Mouse (Mus musculus) stomach, embryonic 15.5 days (tissue): Measurements from ENCODE around the gene Syde2. TPM values are rescaled to one million over a fixed set of nuclear protein-coding genes. Genes with fewer than 3 reads are reported as not detected.

Experiments used
- ATAC-seq: fragments of 200-750 bp; cut with Nextera tagmentation; 2 replicates; pipeline ENCODE4 v1.8.0; 2017; ENCODE audit warnings: low read depth, moderate number of reproducible peaks, moderate TSS enrichment; ENCODE audit not compliant: insufficient read depth, low FRiP score
- H3K27ac ChIP-seq: fragments of 300-500 bp; sonication (generic); 2 replicates; pipeline ENCODE4 v1.5.1; 2015; ENCODE audit warnings: mild to moderate bottlenecking, inconsistent platforms
- H3K27me3 ChIP-seq: fragments of 300-500 bp; sonication (generic); replicated peaks from 2 replicates; pipeline ENCODE4 v1.6.1; 2015; ENCODE audit warnings: inconsistent platforms
- H3K36me3 ChIP-seq: fragments of 300-500 bp; sonication (generic); 2 replicates; pipeline ENCODE4 v1.6.1; 2015; ENCODE audit warnings: inconsistent platforms
- H3K4me1 ChIP-seq: fragments of 300-500 bp; sonication (generic); 2 replicates; pipeline ENCODE4 v1.6.1; 2015; ENCODE audit warnings: inconsistent platforms
- H3K4me2 ChIP-seq: fragments of 300-500 bp; sonication (generic); 2 replicates; pipeline ENCODE4 v1.6.1; 2015; ENCODE audit warnings: mild to moderate bottlenecking, inconsistent platforms
- H3K4me3 ChIP-seq: fragments of 300-500 bp; sonication (generic); replicated peaks from 2 replicates; pipeline ENCODE4 v1.5.1; 2015; ENCODE audit warnings: inconsistent platforms
- H3K9ac ChIP-seq: fragments of 300-500 bp; sonication (generic); 2 replicates; pipeline ENCODE4 v1.6.1; 2015; ENCODE audit warnings: inconsistent platforms
- H3K9me3 ChIP-seq: fragments of 300-500 bp; sonication (generic); 2 replicates; pipeline ENCODE4 v1.6.1; 2016; ENCODE audit warnings: inconsistent platforms
- WGBS: fragments of 180-500 bp; shearing (Covaris S2); methylation state at CpG from one replicate; pipeline ENCODE4 v1.1.7; 2015; 5-methylcytosine and 5-hydroxymethylcytosine counted together
- polyA plus RNA-seq: library from polyadenylated mRNA; unstranded; fragments of >200 nt; fragmentation: Nextera tagmentation; extraction: Ambion mirVana; gene quantifications from 2 replicates; pipeline ENCODE4 v1.2.1, GENCODE M21; 2015

The Syde2 gene
- 2.0 and 2.1 TPM in 2 replicates for polyA plus RNA-seq

GRCm38 (mm10) chr3:145987268-145987969, at the start of gene Syde2:
Gene Syde2 (plus strand): TSS chr3:145987870.
- peak; percentile 82 for ATAC-seq
- Histone ChIP-seq H3K9ac (peak within 1 kb of the TSS; percentile 71), H3K4me1 (peaks cover 10% of the 10 kb centered on the region; the same call in 1 of the 2 replicates), H3K4me2 (peak within 1 kb of the TSS; percentile 79), H3K9me3 (no peaks in the 10 kb centered on the region), H3K27ac (peak within 1 kb of the TSS; percentile 96), H3K27me3 (no peaks in the 10 kb centered on the region), H3K36me3 (no peaks in the 10 kb centered on the region), H3K4me3 (peak within 1 kb of the TSS; percentile 66)
- 1% methylated on average over 65 of the region's 65 CpGs for WGBS

GRCm38 (mm10) chr3:145938405-145939349, 49.0 kb upstream of the Syde2 start:
- H3K4me3 ChIP-seq: peak overlapping the region; percentile 99
- H3K4me2 ChIP-seq: peak overlapping the region; percentile 80
- ATAC-seq: no peak
- WGBS: 18% methylated on average over 50 of the region's 50 CpGs
- H3K27ac ChIP-seq: peak overlapping the region; percentile 84
- peaks cover 19% of the 10 kb centered on the region for H3K4me1 ChIP-seq
- H3K27me3 ChIP-seq: no peaks in the 10 kb centered on the region
- H3K9ac ChIP-seq: peak overlapping the region; percentile 95
- peaks cover 11% of the 10 kb centered on the region; the same call in 1 of the 2 replicates for H3K36me3 ChIP-seq
- no peaks in the 10 kb centered on the region for H3K9me3 ChIP-seq

GRCm38 (mm10) chr3:145939402-145939801, 48.3 kb upstream of the Syde2 start:
- H3K36me3 ChIP-seq: peaks cover 14% of the 10 kb centered on the region
- H3K4me3 ChIP-seq: peak overlapping the region; percentile 99
- peaks cover 19% of the 10 kb centered on the region for H3K4me1 ChIP-seq
- H3K4me2 ChIP-seq: peak overlapping the region; percentile 80
- WGBS: 81% methylated on average over 12 of the region's 12 CpGs
- no peak for ATAC-seq
- H3K27ac ChIP-seq: no peak overlapping the region
- no peaks in the 10 kb centered on the region for H3K9me3 ChIP-seq
- H3K9ac ChIP-seq: no peak overlapping the region
- H3K27me3 ChIP-seq: no peaks in the 10 kb centered on the region

GRCm38 (mm10) chr3:145939971-145940370, 47.7 kb upstream of the Syde2 start:
- H3K27ac ChIP-seq: no peak overlapping the region
- H3K9ac ChIP-seq: no peak overlapping the region
- no peaks in the 10 kb centered on the region for H3K27me3 ChIP-seq
- peaks cover 19% of the 10 kb centered on the region for H3K36me3 ChIP-seq
- H3K4me3 ChIP-seq: peak overlapping the region; percentile 99; the same call in 1 of the 2 replicates
- no peak overlapping the region for H3K4me2 ChIP-seq
- H3K9me3 ChIP-seq: no peaks in the 10 kb centered on the region
- peaks cover 19% of the 10 kb centered on the region for H3K4me1 ChIP-seq
- no peak for ATAC-seq
- 70% methylated on average over 4 of the region's 4 CpGs for WGBS

- Histone ChIP-seq H3K36me3 (peaks cover 19% of the 10 kb centered on the region), H3K9ac (no peak overlapping the region)
- WGBS: 14% methylated on average over 3 of the region's 3 CpGs
Measured at GRCm38 (mm10) chr3:145941971-145942370, 45.7 kb upstream of the Syde2 start.

GRCm38 (mm10) chr3:145944348-145944747, 43.3 kb upstream of the Syde2 start:
- no peak for ATAC-seq
- no peak overlapping the region for H3K4me2 ChIP-seq
- no peak overlapping the region for H3K9ac ChIP-seq
- H3K4me1 ChIP-seq: peaks cover 12% of the 10 kb centered on the region
- H3K27me3 ChIP-seq: no peaks in the 10 kb centered on the region
- peaks cover 16% of the 10 kb centered on the region for H3K36me3 ChIP-seq
- WGBS: 75% methylated on average over 7 of the region's 7 CpGs
- H3K9me3 ChIP-seq: no peaks in the 10 kb centered on the region
- no peak overlapping the region for H3K4me3 ChIP-seq
- H3K27ac ChIP-seq: no peak overlapping the region

More at GRCm38 (mm10) chr3:145941971-145942370, 45.7 kb upstream of the Syde2 start:
- no peak overlapping the region for H3K27ac ChIP-seq
- H3K4me3 ChIP-seq: no peak overlapping the region
- H3K27me3 ChIP-seq: no peaks in the 10 kb centered on the region
- peaks cover 19% of the 10 kb centered on the region for H3K4me1 ChIP-seq
- no peak for ATAC-seq
- no peak overlapping the region for H3K4me2 ChIP-seq
- no peaks in the 10 kb centered on the region for H3K9me3 ChIP-seq

GRCm38 (mm10) chr3:145945904-145946303, 41.8 kb upstream of the Syde2 start:
- H3K9ac ChIP-seq: no peak overlapping the region
- H3K36me3 ChIP-seq: peaks cover 13% of the 10 kb centered on the region
- 86% methylated on average over 3 of the region's 3 CpGs for WGBS
- H3K4me1 ChIP-seq: peaks cover 10% of the 10 kb centered on the region
- no peak for ATAC-seq
- no peak overlapping the region for H3K4me2 ChIP-seq
- no peaks in the 10 kb centered on the region for H3K9me3 ChIP-seq
- no peak overlapping the region for H3K27ac ChIP-seq
- H3K4me3 ChIP-seq: no peak overlapping the region
- no peaks in the 10 kb centered on the region for H3K27me3 ChIP-seq

GRCm38 (mm10) chr3:145946654-145947053, 41.0 kb upstream of the Syde2 start:
- H3K4me1 ChIP-seq: peaks cover 5% of the 10 kb centered on the region
- whole genome bisulfite sequencing: 46% methylated on average over 2 of the region's 2 CpGs
- no peaks in the 10 kb centered on the region for H3K27me3 ChIP-seq
- no peak overlapping the region for H3K27ac ChIP-seq
- H3K9me3 ChIP-seq: no peaks in the 10 kb centered on the region
- no peak for ATAC-seq
- H3K9ac ChIP-seq: no peak overlapping the region
- H3K4me3 ChIP-seq: no peak overlapping the region
- peaks cover 13% of the 10 kb centered on the region for H3K36me3 ChIP-seq
- no peak overlapping the region for H3K4me2 ChIP-seq

- Histone ChIP-seq H3K36me3 (peaks cover 13% of the 10 kb centered on the region), H3K4me2 (no peak overlapping the region), H3K9me3 (no peaks in the 10 kb centered on the region), H3K9ac (no peak overlapping the region), H3K4me3 (no peak overlapping the region), H3K27ac (no peak overlapping the region), H3K4me1 (peaks cover 5% of the 10 kb centered on the region), H3K27me3 (no peaks in the 10 kb centered on the region)
- 29% methylated on average over 6 of the region's 6 CpGs for WGBS
- ATAC-seq: no peak
Measured at GRCm38 (mm10) chr3:145947539-145948204, 40.0 kb upstream of the Syde2 start.

GRCm38 (mm10) chr3:145950034-145950814, 37.4 kb upstream of the Syde2 start:
- H3K4me3 ChIP-seq: peak overlapping the region; percentile 19
- 9% methylated on average over 15 of the region's 15 CpGs for WGBS
- peak; percentile 66 for ATAC-seq
- peak overlapping the region; percentile 50 for H3K4me2 ChIP-seq
- peaks cover 5% of the 10 kb centered on the region for H3K4me1 ChIP-seq
- H3K36me3 ChIP-seq: no peaks in the 10 kb centered on the region
- no peak overlapping the region for H3K27ac ChIP-seq
- no peaks in the 10 kb centered on the region for H3K9me3 ChIP-seq
- H3K9ac ChIP-seq: no peak overlapping the region
- no peaks in the 10 kb centered on the region for H3K27me3 ChIP-seq

GRCm38 (mm10) chr3:145950815-145951130, 36.9 kb upstream of the Syde2 start:
- 39% methylated on average over 5 of the region's 5 CpGs for WGBS
- Histone ChIP-seq H3K36me3 (no peaks in the 10 kb centered on the region), H3K27ac (no peak overlapping the region), H3K9me3 (no peaks in the 10 kb centered on the region), H3K9ac (no peak overlapping the region), H3K4me2 (peak overlapping the region; percentile 50), H3K27me3 (no peaks in the 10 kb centered on the region), H3K4me3 (no peak overlapping the region; the same call in 1 of the 2 replicates), H3K4me1 (peaks cover 5% of the 10 kb centered on the region)
- no peak for ATAC-seq
